Mouse (Mus musculus): ENCODE data around the gene Gm28729. TPM values are rescaled to one million over a fixed set of nuclear protein-coding genes. Genes with fewer than 3 reads are reported as not detected.

Gene Gm28729
- polyA plus RNA-seq, 1 experiment from 2014 or later = not detected

GRCm38 (mm10) chr9:96558594-96558993 lies 33.5 kb upstream of the Gm28729 start:
- TF ChIP-seq EP300 (IDR thresholded peaks at IDR 0.05; ENCODE audit: low read depth) (no peak), CTCF (IDR thresholded peaks at IDR 0.05; ENCODE audit: low read depth) (no peak)
- no peak overlapping the region for H3K4me3 ChIP-seq (ENCODE audit: low read depth, low read length)
- H3K27ac ChIP-seq (ENCODE audit: low read depth) = no peak overlapping the region
- WGBS (ENCODE audit: insufficient replicate concordance) = 41% methylated on average over 1 of the region's 1 CpGs
- H3K36me3 ChIP-seq (replicated peaks; ENCODE audit: insufficient read depth, low read length) = peaks cover 10% of the 10 kb centered on the region
- H3K27me3 ChIP-seq (ENCODE audit: insufficient read depth, low read length) = no peaks in the 10 kb centered on the region
- no peak overlapping the region for H3K4me2 ChIP-seq (ENCODE audit: low read depth, low read length)
- H3K9me3 ChIP-seq (ENCODE audit: low read length) = no peaks in the 10 kb centered on the region
- H3K9ac ChIP-seq (replicated peaks) = no peak overlapping the region
- no peaks in the 10 kb centered on the region for H3K4me1 ChIP-seq (ENCODE audit: insufficient read depth)
- DNase-seq (no peak), ATAC-seq (no peak)

GRCm38 (mm10) chr9:96554095-96554494 lies 29.0 kb upstream of the Gm28729 start:
- no peak overlapping the region for H3K4me2 ChIP-seq (ENCODE audit: low read depth, low read length)
- no peaks in the 10 kb centered on the region for H3K4me1 ChIP-seq (ENCODE audit: insufficient read depth)
- H3K27me3 ChIP-seq (ENCODE audit: insufficient read depth, low read length) = no peaks in the 10 kb centered on the region
- no peak overlapping the region for H3K27ac ChIP-seq (ENCODE audit: low read depth)
- no peak overlapping the region for H3K9ac ChIP-seq (replicated peaks)
- 77% methylated on average over 1 of the region's 1 CpGs for WGBS (ENCODE audit: insufficient replicate concordance)
- ATAC-seq (no peak), DNase-seq (no peak)
- TF ChIP-seq EP300 (IDR thresholded peaks at IDR 0.05; ENCODE audit: low read depth) (no peak), CTCF (IDR thresholded peaks at IDR 0.05; ENCODE audit: low read depth) (peak; percentile 39)
- H3K4me3 ChIP-seq (ENCODE audit: low read depth, low read length) = no peak overlapping the region
- peaks cover 13% of the 10 kb centered on the region for H3K36me3 ChIP-seq (replicated peaks; ENCODE audit: insufficient read depth, low read length)
- no peaks in the 10 kb centered on the region for H3K9me3 ChIP-seq (ENCODE audit: low read length)

GRCm38 (mm10) chr9:96545410-96545809 lies 20.3 kb upstream of the Gm28729 start:
- Histone ChIP-seq H3K9me3 (ENCODE audit: low read length) (no peaks in the 10 kb centered on the region), H3K27me3 (ENCODE audit: insufficient read depth, low read length) (no peaks in the 10 kb centered on the region), H3K4me3 (ENCODE audit: low read depth, low read length) (no peak overlapping the region), H3K9ac (replicated peaks) (no peak overlapping the region), H3K36me3 (replicated peaks; ENCODE audit: insufficient read depth, low read length) (peaks cover 18% of the 10 kb centered on the region), H3K27ac (ENCODE audit: low read depth) (no peak overlapping the region), H3K4me2 (ENCODE audit: low read depth, low read length) (no peak overlapping the region), H3K4me1 (ENCODE audit: insufficient read depth) (no peaks in the 10 kb centered on the region)
- ATAC-seq (no peak), DNase-seq (no peak)
- 90% methylated on average over 13 of the region's 13 CpGs for WGBS (ENCODE audit: insufficient replicate concordance)
- TF ChIP-seq CTCF (IDR thresholded peaks at IDR 0.05; ENCODE audit: low read depth) (no peak), EP300 (IDR thresholded peaks at IDR 0.05; ENCODE audit: low read depth) (no peak)

GRCm38 (mm10) chr9:96543643-96544640 lies 18.9 kb upstream of the Gm28729 start:
- Histone ChIP-seq H3K4me1 (ENCODE audit: insufficient read depth) (no peaks in the 10 kb centered on the region), H3K27ac (ENCODE audit: low read depth) (no peak overlapping the region), H3K9me3 (ENCODE audit: low read length) (no peaks in the 10 kb centered on the region), H3K9ac (replicated peaks) (no peak overlapping the region), H3K36me3 (replicated peaks; ENCODE audit: insufficient read depth, low read length) (peaks cover 18% of the 10 kb centered on the region), H3K4me3 (ENCODE audit: low read depth, low read length) (peak overlapping the region; percentile 14), H3K4me2 (ENCODE audit: low read depth, low read length) (peak overlapping the region; percentile 41), H3K27me3 (ENCODE audit: insufficient read depth, low read length) (no peaks in the 10 kb centered on the region)
- DNase-seq (peak; percentile 82), ATAC-seq (peak; percentile 82)
- TF ChIP-seq EP300 (IDR thresholded peaks at IDR 0.05; ENCODE audit: low read depth) = no peak
- TF ChIP-seq CTCF (IDR thresholded peaks at IDR 0.05; ENCODE audit: low read depth) = peak; percentile 61
- 40% methylated on average over 27 of the region's 27 CpGs for WGBS (ENCODE audit: insufficient replicate concordance)

- DNase-seq (no peak), ATAC-seq (no peak)
- H3K4me1 ChIP-seq (ENCODE audit: insufficient read depth) = peaks cover 11% of the 10 kb centered on the region; the same call in 1 of the 2 replicates
- no peak overlapping the region for H3K27ac ChIP-seq (ENCODE audit: low read depth)
- H3K4me2 ChIP-seq (ENCODE audit: low read depth, low read length) = no peak overlapping the region
- H3K4me3 ChIP-seq (ENCODE audit: low read depth, low read length) = no peak overlapping the region
- peaks cover 3% of the 10 kb centered on the region for H3K36me3 ChIP-seq (replicated peaks; ENCODE audit: insufficient read depth, low read length)
- no peaks in the 10 kb centered on the region for H3K27me3 ChIP-seq (ENCODE audit: insufficient read depth, low read length)
- TF ChIP-seq CTCF (IDR thresholded peaks at IDR 0.05; ENCODE audit: low read depth) (no peak), EP300 (IDR thresholded peaks at IDR 0.05; ENCODE audit: low read depth) (no peak)
- WGBS (ENCODE audit: insufficient replicate concordance) = 55% methylated on average over 10 of the region's 10 CpGs
- H3K9me3 ChIP-seq (ENCODE audit: low read length) = no peaks in the 10 kb centered on the region
- H3K9ac ChIP-seq (replicated peaks) = no peak overlapping the region
Measured at GRCm38 (mm10) chr9:96538916-96539315, 13.9 kb upstream of the Gm28729 start.

GRCm38 (mm10) chr9:96537615-96537919 lies 12.5 kb upstream of the Gm28729 start:
- Histone ChIP-seq H3K9ac (replicated peaks) (no peak overlapping the region), H3K4me2 (ENCODE audit: low read depth, low read length) (no peak overlapping the region; the same call in 1 of the 2 replicates), H3K27me3 (ENCODE audit: insufficient read depth, low read length) (no peaks in the 10 kb centered on the region), H3K9me3 (ENCODE audit: low read length) (no peaks in the 10 kb centered on the region), H3K36me3 (replicated peaks; ENCODE audit: insufficient read depth, low read length) (peaks cover 3% of the 10 kb centered on the region), H3K4me1 (ENCODE audit: insufficient read depth) (peaks cover 13% of the 10 kb centered on the region; the same call in 1 of the 2 replicates), H3K27ac (ENCODE audit: low read depth) (no peak overlapping the region), H3K4me3 (ENCODE audit: low read depth, low read length) (no peak overlapping the region)
- DNase-seq (no peak), ATAC-seq (no peak)
- TF ChIP-seq CTCF (IDR thresholded peaks at IDR 0.05; ENCODE audit: low read depth) (no peak), EP300 (IDR thresholded peaks at IDR 0.05; ENCODE audit: low read depth) (no peak)
- 87% methylated on average over 6 of the region's 6 CpGs for WGBS (ENCODE audit: insufficient replicate concordance)
